Mouse (Mus musculus) layer of hippocampus, adult 2 months (tissue): ENCODE measurements around the gene Bend3. TPM values are rescaled to one million over a fixed set of nuclear protein-coding genes. Genes with fewer than 3 reads are reported as not detected.

Source experiments
- DNase-seq, 2 experiments: peaks; one replicate each; pipeline ENCODE4 v3.0.0; 2022; ENCODE audit warnings: low spot score in 2 of 2
- H3K27ac ChIP-seq: fragments of 200-600 bp; 2 replicates; pipeline ENCODE4 v1.8.1; 2022
- H3K4me3 ChIP-seq: fragments of 200-600 bp; 2 replicates; pipeline ENCODE4 v1.8.1; 2022; ENCODE audit warnings: mild to moderate bottlenecking
- CTCF ChIP-seq: fragments of 200-600 bp; conservative IDR thresholded peaks from 2 replicates; pipeline ENCODE4 v1.8.1; 2022; ENCODE audit warnings: antibody characterized with exemption, mild to moderate bottlenecking, moderate library complexity
- long read RNA-seq, 2 experiments: library from polyadenylated mRNA; stranded (forward); transcript quantifications; one replicate each; pipeline ENCODE4 v2.0.0; 2021; ENCODE audit warnings: borderline mapping rate in 2 of 2
- total RNA-seq, 2 experiments: library from RNA; stranded (reverse); gene quantifications; 2 replicates each; pipeline ENCODE4 v1.2.3; 2021

Bend3 gene
- 1 to 10 TPM; 5.2 to 6.2 TPM for total RNA-seq
- long read RNA-seq, experiment 1, full-length matches to known transcripts = 1 of 1 reads
- long read RNA-seq, experiment 1, partial matches to known transcripts = 0 of 1 reads
- long read RNA-seq, experiment 1, other reads (novel, unspliced or antisense) = 0 of 1 reads
- long read RNA-seq, experiment 2, full-length matches to known transcripts = 1 of 2 reads
- long read RNA-seq, experiment 2, partial matches to known transcripts = 0 of 2 reads
- long read RNA-seq, experiment 2, other reads (novel, unspliced or antisense) = 1 of 2 reads

DNA sequence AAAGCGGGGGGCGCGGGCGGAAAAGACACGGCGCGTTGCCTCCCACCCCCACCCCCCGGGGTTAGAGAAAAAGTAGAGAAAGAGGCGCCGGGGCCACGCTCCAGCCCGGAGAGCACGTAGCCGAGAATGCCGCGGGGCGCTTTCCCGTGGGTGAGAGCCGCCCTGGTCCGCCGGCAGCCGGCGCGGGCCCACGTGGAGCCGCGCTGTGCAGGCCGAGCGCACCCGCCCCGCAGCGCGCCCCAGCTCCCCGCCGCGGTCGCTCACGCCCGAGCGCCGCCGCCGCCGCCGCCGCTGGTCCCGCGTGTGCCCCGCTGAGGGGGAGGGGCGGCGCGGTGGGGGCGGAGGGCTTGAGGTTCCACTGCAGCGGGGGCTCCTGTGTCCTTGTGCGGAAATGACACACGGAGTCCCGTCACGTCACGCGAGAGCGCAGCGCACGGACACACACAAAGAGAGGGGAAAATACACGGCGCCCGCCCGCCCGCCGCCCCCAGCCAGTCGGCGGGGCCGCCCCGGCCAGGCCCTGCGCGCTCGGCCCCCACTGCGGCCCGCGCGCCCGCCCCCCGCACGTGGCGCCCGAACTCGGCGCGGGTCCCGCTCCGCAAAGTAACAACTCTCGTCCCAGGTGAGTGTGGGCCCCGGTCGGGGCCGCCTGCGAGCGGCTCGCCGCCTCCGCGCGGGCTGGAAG is at the start of gene Bend3:
Gene Bend3 (plus strand): TSS at position 81 of the 685 bp plus-strand sequence.
- peak within 1 kb of the TSS; percentile 90 for H3K27ac ChIP-seq
- no peak for TF ChIP-seq CTCF
- peak within 1 kb of the TSS; percentile 71 for H3K4me3 ChIP-seq
- DNase-seq = peak; percentile 44 to 49

DNA sequence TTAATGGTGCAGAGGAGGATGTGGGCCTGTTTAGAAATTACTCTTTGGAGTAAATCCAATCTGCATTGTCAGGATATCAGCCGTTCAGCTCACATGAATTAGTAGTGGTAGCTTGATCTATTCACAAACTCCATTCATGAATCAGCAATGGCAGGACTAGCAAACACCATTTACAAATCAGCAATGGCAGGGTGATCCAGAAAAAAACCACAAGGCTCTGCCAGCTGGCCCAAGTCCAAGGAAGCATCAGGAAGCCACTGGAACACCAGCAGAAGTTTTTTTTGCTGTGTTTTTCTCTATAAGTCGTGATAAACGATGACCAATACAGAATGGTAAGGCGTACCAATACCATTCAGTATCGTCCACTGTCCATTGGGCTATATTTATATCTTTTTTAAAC is 48.0 kb upstream of the Bend3 start:
- TF ChIP-seq CTCF = no peak
- Histone ChIP-seq H3K4me3 (no peak overlapping the region), H3K27ac (no peak overlapping the region)
- no peak for DNase-seq

DNA sequence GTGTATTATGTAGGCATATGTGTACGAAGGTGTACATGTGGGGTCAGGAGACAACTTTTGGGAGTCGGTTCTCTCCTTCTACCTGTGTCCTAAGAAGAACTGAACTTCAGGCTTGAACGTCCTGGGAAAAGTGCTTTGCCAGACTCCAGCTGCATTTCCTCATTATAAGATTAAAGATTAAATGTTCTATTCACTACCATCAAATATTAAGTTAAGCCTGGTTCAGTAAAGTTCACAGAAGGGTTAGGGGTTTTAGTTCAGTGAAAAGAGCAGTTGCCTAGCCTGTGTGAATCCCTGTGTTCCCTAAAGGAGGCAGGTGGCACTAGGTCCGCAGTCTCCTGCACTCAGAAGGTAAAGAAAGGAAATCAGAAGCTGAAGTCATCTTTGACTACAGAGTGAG is 44.3 kb upstream of the Bend3 start:
- DNase-seq = no peak
- TF ChIP-seq CTCF = no peak
- Histone ChIP-seq H3K4me3 (no peak overlapping the region), H3K27ac (no peak overlapping the region)

DNA sequence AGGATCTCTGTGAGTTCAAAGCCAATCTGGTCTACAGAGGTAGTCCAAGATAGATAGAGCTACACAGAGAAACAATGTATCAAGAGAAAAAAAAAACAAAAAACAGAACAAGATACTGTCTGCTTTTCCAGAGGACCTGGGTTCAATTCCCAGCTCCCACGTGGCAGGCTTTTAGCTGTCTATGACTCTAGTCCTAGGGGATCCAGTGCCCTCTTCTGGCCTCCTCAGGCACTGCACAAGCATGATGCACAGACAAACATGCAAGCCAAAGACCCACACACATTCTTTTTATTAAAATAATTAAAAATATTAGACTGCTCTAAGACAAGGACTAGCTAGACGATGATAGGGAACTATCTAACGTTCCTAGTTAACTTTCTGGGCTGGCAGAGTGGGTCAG is 42.9 kb upstream of the Bend3 start:
- no peak for DNase-seq
- Histone ChIP-seq H3K27ac (no peak overlapping the region), H3K4me3 (no peak overlapping the region)
- peak; percentile 48 for TF ChIP-seq CTCF

DNA sequence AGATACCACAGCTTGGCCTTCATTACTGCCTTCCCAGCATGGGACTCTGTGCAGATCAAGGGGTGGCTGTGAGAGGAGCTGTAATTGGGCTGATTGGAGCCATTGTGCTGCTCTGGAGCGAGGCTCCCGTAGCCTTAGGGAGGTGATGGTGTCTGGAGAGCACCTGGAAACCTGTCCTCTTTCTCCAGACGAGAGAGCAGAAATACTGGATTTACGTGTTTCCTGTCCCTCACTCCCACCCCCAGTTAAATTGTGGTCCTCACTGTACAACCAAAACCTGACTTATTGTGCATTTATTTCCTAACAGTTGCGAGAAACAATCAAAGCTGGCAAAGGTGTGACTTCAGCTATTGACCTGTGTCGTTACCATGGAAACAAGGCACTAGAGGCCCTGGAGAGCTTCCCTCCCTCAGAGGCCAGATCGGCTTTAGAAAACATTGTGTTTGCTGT is 39.1 kb upstream of the Bend3 start:
- H3K27ac ChIP-seq = no peak overlapping the region
- no peak overlapping the region for H3K4me3 ChIP-seq
- no peak for TF ChIP-seq CTCF
- no peak for DNase-seq

DNA sequence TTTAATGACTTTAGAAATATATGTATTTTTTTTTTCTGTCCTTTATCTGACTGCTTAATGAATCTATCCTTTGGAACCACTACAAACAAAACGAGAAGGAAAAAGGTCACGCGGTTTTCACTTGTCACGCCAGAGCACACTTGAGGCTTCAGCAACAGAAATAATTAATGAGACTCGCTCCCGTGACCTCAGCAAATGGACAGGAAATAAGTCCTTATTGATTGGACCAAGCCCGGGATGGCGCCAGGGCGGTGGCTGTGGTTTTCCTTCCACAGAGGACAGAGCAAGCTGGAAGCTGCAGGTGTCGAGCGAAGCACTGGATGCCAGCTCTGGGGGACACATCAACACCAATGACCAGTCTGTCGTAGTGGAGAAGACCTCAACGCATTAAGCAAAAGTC is 38.6 kb upstream of the Bend3 start:
- no peak overlapping the region for H3K27ac ChIP-seq

DNA sequence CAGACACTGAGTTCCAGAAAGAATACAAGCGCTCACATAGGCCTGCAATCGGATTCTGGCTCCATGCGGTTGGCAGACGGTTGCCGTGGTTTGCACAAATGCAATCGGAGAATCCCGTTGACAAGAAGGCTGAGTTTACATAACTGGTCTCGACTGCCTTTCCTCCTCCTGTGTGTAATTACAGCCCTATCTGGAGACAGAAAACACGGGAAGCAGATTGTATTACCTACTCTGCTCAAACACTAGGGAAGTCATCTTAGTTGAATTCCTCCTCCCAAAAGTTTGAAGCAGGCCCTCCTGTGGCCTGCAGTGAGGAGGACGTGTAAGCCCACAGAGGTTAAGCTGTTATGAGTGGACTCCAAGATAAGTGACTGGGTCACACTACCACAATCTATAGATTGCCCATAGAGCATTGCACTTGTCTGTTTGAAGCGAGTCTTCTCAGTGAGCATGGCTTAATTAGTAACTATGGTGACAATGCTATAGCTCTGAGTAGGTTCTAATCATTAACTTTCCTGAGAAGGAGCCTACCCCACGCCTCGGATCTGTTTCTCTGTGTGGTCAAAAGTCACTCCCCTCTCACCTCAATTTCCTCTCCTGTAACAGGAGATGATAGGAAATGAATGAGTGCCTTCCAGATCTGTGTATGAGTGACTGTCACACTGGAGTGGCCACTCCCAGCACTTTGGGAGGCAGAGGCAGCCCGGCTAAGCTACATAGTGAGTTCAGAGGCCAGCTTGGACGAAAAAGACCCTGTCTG is 37.5 kb upstream of the Bend3 start:
- Histone ChIP-seq H3K27ac (no peak overlapping the region), H3K4me3 (no peak overlapping the region)
- peak in 1 of 2 experiments; percentile 21 for DNase-seq
- no peak for TF ChIP-seq CTCF

More for the DNA sequence above, 38.6 kb upstream of the Bend3 start:
- no peak for TF ChIP-seq CTCF
- DNase-seq = no peak
- no peak overlapping the region for H3K4me3 ChIP-seq

DNA sequence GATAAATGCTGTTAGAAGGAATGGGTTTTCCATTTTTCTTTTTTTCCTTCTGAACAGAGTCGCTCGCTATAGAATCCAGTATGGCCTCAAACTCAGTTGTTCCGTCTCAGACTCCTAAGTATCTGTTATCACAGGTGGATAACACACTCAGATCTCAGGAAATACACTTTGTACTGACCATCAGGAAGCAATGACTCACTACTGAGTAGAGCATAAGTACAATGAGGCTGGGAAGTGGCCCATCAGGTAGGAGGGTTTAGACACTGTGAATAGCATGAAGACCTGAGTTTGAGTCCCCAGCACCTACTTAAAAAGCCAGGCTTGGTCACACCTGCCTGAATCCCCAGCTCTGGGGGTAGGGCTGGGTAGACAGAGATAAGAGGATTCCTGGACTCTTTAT is 30.0 kb upstream of the Bend3 start:
- DNase-seq = no peak
- TF ChIP-seq CTCF = no peak
- Histone ChIP-seq H3K4me3 (no peak overlapping the region), H3K27ac (no peak overlapping the region)

DNA sequence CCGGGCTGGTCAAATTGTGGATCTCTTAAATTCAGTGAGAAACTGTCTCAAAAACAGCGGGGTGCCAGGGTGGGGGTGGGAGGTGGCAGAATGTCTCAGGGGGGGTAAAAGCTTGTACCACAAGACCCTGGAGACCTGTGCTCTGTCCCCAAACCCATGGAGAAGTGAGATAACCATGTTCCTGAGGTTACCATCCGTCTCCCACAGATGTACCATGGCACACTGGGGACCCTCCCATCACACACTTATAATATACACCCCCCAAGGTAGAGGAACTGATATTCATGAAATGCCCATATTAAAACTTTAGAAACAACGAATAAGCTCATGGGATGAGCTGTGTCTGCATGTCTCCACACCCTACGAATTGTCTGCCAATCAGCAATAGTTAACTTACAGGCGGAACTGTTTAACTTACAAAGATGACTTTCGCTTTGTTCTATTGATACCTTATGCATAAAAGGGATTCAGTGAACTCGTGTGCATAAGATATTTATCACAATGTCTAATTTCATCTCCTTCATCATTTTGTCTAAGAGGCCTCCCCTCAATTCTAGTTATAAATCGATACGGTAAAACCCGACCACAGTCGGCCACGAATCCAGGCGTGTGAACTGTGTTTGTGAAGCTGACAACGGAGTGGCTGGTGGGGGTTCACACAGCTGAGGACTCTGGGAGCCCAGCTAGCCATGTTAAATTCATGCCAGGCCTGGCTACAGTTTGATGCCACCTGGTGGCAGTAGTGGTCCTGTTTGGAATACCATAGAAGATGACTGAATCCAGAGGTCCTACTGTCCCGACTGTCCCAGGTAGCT is 26.6 kb upstream of the Bend3 start:
- peak; percentile 81 for TF ChIP-seq CTCF
- Histone ChIP-seq H3K4me3 (peak overlapping the region; percentile 42), H3K27ac (no peak overlapping the region)
- peak; percentile 68 to 74 for DNase-seq

DNA sequence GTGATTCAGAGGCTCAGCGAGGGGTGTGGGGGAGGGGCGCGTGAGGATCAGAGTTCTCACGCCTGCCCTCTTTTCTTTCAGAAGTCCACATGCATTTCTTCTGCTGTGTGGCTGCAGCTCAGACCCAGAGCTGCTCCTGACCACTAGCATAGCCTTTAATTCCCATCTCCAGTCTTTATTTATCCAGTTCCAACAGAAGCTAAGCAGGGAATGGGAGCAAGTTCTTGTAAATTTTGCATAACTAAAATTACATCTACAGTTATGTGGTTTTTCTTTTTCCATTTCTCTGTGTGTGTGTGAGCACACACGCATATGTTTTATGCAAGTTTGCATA is 26.0 kb upstream of the Bend3 start:
- TF ChIP-seq CTCF = no peak
- Histone ChIP-seq H3K4me3 (peak overlapping the region; percentile 42), H3K27ac (no peak overlapping the region)
- no peak for DNase-seq

DNA sequence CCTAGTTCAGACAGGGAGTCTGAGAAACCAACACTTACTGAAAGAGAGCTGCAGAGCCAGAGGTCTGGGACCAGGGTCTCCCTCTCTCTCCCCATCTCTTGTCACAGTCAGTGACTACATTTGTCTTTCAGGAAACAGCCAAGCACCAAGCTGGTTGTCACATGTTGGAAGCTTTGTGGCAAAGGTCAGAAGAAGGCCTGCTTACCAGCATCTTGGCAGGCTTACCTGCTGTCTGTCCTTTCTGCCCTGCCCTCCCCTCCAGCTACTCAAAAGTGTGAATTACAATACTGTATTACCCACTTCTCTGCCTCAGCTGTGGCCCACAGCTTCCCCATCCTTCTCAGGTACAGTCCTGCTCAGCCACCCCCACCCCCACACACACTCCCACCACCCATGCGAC is 24.4 kb upstream of the Bend3 start:
- TF ChIP-seq CTCF = no peak
- Histone ChIP-seq H3K27ac (no peak overlapping the region), H3K4me3 (no peak overlapping the region)
- no peak for DNase-seq

DNA sequence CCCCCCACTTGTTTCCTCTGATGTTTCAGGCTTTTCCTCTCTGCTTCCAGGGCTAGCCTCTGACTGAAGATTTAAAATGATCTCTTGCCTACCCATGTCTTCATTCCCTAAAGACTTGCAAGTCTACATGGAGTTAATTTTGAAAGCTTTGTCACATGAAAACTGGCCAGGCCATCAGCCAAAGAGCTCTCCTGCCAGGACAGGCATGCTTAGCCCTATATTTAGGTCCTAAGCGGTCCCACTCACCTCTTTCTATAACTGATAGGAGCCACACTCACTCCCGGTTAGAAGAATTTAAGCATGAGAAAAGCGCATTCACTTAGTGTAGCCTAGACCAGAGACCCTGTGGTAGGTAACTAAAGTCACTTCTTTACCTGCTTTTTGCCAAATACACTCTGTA is 24.0 kb upstream of the Bend3 start:
- no peak overlapping the region for H3K27ac ChIP-seq
- DNase-seq = no peak
- H3K4me3 ChIP-seq = no peak overlapping the region
- no peak for TF ChIP-seq CTCF

DNA sequence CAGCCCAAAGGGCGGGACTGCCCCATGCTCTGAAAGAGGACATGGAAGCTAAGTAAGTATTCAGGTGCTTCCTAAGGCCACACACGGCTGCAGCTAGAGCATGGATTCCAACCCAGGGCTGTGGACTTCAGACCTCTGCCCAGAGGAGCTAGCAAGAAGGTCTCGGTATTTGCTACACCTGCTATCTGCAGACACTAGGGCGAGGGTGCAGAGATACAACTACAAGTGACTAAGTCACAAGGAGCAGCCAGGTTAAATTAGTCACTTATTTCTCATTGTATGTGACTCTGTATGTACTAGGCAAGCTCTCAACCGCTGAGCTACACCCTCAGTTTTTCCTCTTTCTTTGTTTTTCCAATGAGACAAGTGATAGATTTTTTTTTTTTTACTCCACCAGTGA is 15.8 kb upstream of the Bend3 start:
- H3K4me3 ChIP-seq = no peak overlapping the region
- no peak for DNase-seq
- no peak overlapping the region for H3K27ac ChIP-seq
- no peak for TF ChIP-seq CTCF
